Mouse (Mus musculus) erythroblast, adult 5-6 weeks (primary cell): Measurements from ENCODE around the gene Macrod2. TPM values are rescaled to one million over a fixed set of nuclear protein-coding genes. Genes with fewer than 3 reads are reported as not detected.

Experiments
- ATAC-seq: replicated peaks from 2 replicates; pipeline ENCODE4 v1.8.0; 2016; ENCODE audit warnings: moderate number of reproducible peaks, mild to moderate bottlenecking, moderate TSS enrichment, inconsistent platforms; ENCODE audit not compliant: poor library complexity, low FRiP score, severe bottlenecking
- total RNA-seq, 2 experiments: library from RNA; stranded (forward) in 1 of 2; stranded (reverse) in 1 of 2; fragments of 150-400 nt in 1 of 2; fragments of 200-764, 138-1000 nt in 1 of 2; gene quantifications; 2 replicates each; pipeline versions ENCODE4 v1.2.3 to v1.2.4; 2015 to 2017; ENCODE audit warnings: low replicate concordance in 2 of 2

Gene Macrod2
- total RNA-seq (2015; ENCODE audit: low replicate concordance) (4.8 TPM in 1 of 2 replicates, not detected in the other), total RNA-seq (2017; ENCODE audit: low replicate concordance) (0.42 and 2.8 TPM in 2 replicates)

GRCm38 (mm10) chr2:140395179-140395578, at the start of gene Macrod2:
Gene Macrod2 (plus strand): TSS chr2:140395309.
- ATAC-seq, result peak; percentile 99

DNA sequence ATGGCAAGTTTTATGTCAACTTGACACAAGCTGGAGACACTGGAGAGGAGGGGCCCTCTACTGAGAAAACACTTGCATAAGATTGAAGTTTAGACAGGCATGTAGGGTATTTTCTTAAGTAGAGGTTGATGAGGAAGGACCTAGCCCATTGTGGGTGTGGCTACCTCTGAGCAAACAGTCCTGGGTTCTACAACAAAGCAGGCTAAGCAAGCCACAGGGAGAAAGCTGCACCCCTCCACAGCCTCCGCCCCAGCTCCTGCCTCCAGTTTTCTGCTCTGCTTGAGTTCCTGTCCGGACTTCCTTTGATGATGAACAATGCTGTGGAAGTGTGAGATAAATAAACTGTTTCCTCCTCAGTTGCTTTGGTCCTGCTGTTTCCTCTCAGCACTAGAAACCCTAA, 35.2 kb upstream of the Macrod2 start:
- ATAC-seq, result no peak

DNA sequence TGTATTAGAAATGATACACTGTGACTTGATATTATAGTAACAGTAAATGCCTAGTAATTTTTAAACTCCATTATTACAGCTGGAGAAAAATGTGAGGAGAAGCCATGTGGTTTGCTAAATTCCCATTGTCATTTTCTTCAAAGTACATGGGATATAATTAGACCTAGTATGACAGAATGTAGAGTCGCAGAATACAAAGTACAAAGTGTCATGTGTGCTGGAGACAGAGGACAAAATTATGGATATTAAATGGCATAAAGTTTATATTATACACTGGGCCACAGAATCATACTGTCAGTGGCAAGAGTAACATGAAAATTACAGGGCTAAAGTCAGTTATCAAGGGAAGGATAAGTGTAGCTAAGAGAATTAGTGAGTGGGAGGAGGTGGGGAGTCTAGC, 30.3 kb upstream of the Macrod2 start:
- ATAC-seq, result no peak

DNA sequence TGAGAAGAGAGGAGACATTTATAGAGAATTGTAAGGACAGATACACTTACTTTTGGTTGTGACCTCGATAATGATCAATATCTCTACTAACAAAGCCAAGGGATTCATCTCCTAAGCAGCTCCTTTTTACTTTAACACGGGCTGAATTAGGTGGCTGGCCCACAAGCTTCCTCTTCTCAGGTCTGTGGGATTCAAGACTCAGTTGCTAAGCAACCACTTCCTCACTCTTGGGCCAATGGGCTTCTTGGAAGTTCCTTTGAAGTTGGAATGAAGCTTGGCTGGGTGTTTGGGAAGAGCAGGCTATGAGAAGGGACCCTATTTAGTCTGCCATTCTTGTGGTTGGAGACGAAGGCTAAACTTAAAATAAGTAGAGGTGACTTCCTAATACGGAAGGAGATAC, 5.6 kb upstream of the Macrod2 start, which contains the start of gene Sel1l2:
TSS of gene Sel1l2 (minus strand) at position 182 of the 400 bp plus-strand sequence.
- ATAC-seq, result no peak

- ATAC-seq, result no peak
These were observed 679 bp downstream of the Macrod2 start for GRCm38 (mm10) chr2:140395744-140396231.

DNA sequence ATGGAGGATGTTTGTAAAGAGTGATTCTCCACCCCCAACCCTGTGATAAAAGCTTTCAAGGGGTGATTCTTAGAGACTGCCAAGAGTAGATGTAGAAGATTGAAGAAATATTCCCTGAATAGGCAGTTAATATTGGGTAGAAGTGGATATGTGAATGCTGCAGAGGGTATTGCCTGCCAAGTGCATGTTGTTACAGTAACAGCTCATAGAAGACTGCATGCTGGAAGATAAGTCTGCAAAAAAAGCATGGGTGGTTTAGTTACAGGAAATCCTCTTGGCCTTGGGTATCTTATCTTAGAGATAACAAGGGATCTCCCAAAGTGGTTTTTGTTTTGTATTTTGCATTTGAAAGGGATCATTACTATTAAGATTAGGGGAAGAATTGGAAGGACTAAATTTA, 30.7 kb downstream of the Macrod2 start:
- no peak for ATAC-seq

DNA sequence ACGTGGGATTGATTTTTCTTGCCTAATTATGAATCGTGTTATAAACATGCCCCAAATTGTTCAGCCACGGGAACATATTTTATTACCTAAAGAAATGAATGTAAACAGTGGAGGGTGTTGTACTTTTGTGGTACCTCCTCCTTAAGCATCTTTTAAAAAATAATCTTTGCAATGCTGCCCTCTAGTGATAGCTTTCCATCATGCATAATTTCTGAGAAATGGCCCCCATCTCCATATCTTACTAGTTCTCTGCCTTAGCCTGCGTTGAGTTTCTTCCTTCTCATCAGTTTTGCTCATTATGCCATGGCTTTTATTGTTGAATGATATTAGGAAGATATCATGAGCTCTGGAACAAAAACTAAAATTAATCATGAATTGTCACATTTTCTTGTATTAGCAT, 32.2 kb downstream of the Macrod2 start:
- ATAC-seq, result no peak

- ATAC-seq, result no peak
These were observed 44.0 kb downstream of the Macrod2 start for GRCm38 (mm10) chr2:140439081-140439480.

- no peak for ATAC-seq
These were observed 53.5 kb downstream of the Macrod2 start for GRCm38 (mm10) chr2:140448636-140449035.

DNA sequence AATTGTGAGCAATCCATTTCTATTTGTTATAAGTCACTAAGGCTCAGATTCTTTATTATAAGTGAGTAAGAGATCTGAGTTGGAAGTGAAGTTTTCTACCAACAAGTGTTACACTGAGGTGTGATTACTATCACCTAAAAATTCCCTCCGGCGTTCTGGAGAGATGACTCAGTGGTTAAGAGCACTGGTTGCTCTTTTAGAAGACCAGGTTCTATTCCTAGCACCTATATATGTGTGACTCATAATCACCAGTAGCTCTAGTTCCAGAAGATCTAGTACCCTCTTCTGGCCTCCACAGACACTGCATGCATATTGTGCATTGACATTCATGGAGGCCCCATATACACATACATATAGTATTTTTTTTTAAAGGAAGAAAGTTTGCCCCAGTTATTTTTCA, 80.7 kb downstream of the Macrod2 start:
- no peak for ATAC-seq

GRCm38 (mm10) chr2:140476891-140477290, 81.8 kb downstream of the Macrod2 start:
- no peak for ATAC-seq

- no peak for ATAC-seq
These were observed 87.5 kb downstream of the Macrod2 start for GRCm38 (mm10) chr2:140482604-140483003.

- no peak for ATAC-seq
These were observed 102.6 kb downstream of the Macrod2 start for GRCm38 (mm10) chr2:140497688-140498087.

DNA sequence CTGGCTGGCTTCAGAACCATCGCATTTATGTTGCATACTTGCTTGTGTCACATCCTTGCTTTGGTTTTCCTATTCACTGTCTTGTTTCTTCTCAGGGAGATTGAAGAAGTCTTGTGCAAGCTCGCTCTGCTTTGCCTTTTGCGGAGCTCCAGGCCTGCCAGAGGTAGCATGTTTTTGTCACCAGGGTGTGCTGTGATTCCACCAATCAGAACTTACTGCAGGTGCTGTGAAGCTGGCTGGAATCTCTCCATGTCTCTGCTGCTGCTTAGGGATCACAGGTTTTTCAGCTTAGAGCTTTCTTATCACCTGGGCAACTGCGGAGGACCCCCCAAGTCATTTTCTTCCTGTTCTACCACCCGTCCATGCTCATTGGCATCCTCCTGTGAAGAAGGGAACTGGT, 105.8 kb downstream of the Macrod2 start:
- no peak for ATAC-seq

GRCm38 (mm10) chr2:140521472-140521871, 126.4 kb downstream of the Macrod2 start:
- no peak for ATAC-seq

DNA sequence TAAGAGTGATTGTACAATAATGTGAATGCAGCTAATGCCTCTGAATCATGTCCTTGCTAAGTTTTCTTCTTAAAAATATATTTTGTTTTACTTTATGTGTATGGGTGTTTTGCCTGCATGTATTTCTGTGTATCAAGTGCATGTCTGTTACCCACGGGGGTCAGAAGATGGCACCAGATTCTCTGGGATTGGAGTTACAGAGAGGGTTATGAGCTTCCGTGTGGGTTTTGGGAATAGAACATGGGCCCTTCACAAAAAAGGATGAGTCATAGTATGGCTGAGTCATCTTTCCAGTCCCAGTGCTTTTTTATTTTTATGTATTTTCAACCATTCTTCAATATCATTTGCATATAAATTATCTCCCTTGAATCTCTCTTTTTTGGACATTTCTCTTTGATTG, 135.1 kb downstream of the Macrod2 start:
- ATAC-seq, result no peak

GRCm38 (mm10) chr2:140532024-140532423, 136.9 kb downstream of the Macrod2 start:
- no peak for ATAC-seq

- no peak for ATAC-seq
These were observed 137.9 kb downstream of the Macrod2 start for GRCm38 (mm10) chr2:140532859-140533519.

- no peak for ATAC-seq
These were observed 138.5 kb downstream of the Macrod2 start for GRCm38 (mm10) chr2:140533621-140534020.

GRCm38 (mm10) chr2:140534583-140534982, 139.5 kb downstream of the Macrod2 start:
- no peak for ATAC-seq

DNA sequence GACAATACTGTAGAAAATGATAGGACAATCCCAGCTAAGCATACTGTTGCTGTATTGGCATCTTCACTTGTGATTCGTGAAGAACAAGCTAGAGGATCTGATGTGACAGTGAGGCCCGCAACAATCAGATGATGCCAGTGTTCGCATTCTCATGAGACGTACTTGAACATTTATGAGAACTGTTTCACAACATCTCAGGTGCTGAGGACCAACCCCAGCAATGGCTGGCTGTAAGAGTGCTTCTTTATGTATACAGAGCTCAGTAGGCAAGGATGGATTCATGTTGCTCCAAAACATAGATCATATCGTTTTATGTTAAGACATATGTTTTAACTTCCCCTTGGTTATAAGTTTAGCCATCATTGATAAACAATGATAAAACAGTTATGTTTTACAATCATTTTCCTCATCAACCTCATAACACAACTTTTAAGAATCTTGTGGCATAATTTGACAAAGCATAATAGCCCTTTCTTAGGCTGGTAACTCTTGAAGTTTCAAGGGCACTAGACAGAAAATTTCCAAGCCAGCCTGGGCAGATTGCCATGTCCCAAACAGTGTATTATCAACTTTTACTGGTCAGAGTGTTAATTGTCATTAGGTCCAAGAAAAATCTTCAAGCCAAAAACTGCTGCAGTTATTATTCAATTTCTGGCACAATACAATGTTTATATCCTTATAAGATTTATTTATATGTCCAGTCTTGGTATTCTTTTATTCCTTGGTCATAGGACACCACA, 140.9 kb downstream of the Macrod2 start:
- ATAC-seq, result no peak
